Mouse (Mus musculus) megakaryocyte-erythroid progenitor cell, adult 5-6 weeks (primary cell): ENCODE results near the gene Sorcs1. TPM values are rescaled to one million over a fixed set of nuclear protein-coding genes. Genes with fewer than 3 reads are reported as not detected.
A peak's percentile ranks its signal among the peaks of the same experiment; 100 is the strongest.

Experiments
- ATAC-seq: replicated peaks from 2 replicates; pipeline ENCODE4 v1.8.0; 2016; ENCODE audit warnings: mild to moderate bottlenecking, inconsistent platforms; ENCODE audit not compliant: severe bottlenecking, poor library complexity, low FRiP score, low TSS enrichment
- total RNA-seq, 2 experiments: library from RNA; stranded (forward) in 1 of 2; stranded (reverse) in 1 of 2; fragments of 200-1000, 215-1000 nt in 1 of 2; fragments of >200 nt in 1 of 2; fragmentation: Nextera tagmentation in 1 of 2; gene quantifications; 2 replicates each; pipeline ENCODE4 v1.2.3; 2014 to 2017

Gene Sorcs1
- total RNA-seq, 2 experiments from 2014 or later = not detected

DNA sequence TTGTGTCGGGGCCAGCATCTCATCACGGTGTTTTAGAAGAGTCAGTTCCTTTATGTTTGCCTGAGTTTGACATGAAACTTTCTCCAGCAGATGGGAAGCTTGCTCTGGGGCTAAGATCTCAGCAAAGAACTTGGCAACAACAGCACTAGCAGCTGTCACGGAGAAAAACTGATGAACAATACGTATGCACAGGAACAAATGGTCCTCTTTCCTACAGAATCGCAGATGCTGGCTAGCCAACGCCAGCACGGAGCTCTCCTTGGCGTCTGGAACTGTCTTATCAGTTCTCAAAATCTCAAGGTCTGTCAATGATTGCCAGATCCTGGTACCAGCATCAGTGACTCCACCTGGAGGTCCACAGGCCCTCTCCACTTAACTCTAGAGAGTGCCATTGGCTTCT, 350.6 kb downstream of the Sorcs1 start:
- ATAC-seq = no peak

GRCm38 (mm10) chr19:50326151-50326550, 352.3 kb downstream of the Sorcs1 start:
- no peak for ATAC-seq

- ATAC-seq = no peak
Measured at GRCm38 (mm10) chr19:50325686-50326085, 352.8 kb downstream of the Sorcs1 start.

DNA sequence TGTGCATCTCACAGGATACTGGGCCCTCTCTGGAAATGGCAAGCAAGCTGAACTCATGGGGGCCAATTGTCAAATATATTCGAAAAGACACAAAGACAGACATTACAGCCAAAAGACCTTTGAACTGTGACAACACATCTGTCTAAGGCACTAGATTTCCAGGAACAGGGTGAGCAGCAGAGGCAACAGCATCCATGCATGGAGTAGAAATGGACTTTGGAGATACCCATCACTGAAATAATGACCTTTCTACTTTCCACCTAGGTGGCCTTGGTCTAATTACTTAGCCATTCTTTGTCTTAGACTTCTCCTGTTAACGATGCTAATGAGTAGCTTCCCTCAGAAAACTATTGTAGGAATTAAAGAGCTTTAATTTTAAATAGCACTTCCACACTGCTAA, 371.4 kb downstream of the Sorcs1 start:
- no peak for ATAC-seq

GRCm38 (mm10) chr19:50294205-50294604, 384.2 kb downstream of the Sorcs1 start:
- ATAC-seq = no peak

DNA sequence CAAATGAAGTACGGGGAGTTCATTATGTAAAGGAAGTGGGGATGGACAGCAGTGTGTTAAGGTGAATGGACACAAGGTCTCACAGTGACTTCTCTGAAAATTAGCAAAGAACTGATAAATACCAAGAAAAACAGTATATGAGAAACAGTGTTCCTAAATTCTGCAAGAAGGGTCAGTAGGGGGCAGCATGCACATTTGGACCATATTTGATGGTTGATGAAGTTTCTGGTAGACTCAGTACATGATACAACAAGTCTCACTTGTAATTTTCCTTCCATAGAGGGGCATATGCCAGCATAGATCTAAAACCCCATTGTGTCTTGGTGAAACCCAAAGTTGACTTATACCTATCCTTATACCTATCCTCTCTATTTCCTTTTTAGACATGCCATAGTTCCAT, 414.0 kb downstream of the Sorcs1 start:
- ATAC-seq = no peak

GRCm38 (mm10) chr19:50258718-50259413, 419.6 kb downstream of the Sorcs1 start:
- ATAC-seq = no peak

GRCm38 (mm10) chr19:50220476-50220875, 458.0 kb downstream of the Sorcs1 start:
- ATAC-seq = no peak

DNA sequence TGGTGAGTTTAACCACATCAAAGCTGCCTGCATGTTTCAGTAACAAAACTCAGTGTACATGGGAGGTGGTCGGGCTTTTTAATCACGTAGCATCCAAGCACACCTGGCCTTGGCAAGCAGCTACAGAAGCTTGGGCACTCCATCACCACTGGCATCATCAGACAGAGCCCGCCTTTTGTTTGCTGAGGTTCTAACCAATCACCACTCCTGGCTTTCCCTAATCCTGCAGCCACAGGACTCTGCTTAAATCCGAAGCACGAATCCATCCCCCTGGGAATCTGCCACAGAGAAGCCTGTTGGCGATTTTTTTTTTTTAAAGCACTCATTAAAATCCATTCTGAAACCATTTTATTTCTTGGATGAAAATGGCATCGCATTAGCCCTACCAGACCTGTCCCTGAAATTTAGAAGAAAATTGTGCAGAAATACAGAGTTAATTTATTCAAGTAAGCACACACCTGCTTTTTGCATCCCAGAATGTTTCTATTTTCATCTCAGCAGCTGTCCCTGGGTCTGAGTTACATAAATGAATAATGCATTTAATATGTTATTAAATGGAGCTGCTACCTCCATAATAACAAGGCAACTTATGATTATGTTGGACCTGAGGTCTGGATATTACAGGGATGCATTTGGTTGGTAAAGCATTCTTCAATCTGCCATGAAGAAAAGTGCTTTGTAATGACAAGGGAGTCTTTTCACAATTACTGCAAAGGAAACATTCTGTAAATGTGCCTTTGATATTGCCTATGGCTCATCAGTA, 463.8 kb downstream of the Sorcs1 start:
- no peak for ATAC-seq

GRCm38 (mm10) chr19:50210456-50210855, 468.0 kb downstream of the Sorcs1 start:
- no peak for ATAC-seq

DNA sequence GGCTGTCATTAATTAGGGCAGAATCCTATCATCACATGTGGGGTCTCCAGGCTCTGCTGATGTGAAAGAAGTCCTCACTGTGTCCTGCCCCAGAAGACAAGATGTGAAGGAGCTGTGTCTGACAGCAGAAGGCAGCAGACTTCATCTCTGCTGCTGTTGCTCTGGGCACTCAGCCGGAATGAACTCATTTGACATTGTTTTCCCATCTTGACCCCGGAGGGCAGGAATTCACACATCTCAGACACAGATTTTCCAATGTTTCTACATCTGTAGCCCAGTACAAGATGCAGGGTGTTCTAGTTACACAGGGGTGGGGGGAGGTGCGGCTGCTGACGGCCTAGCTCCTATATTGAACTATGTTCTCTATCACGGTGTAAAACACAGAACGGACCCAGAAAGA, 474.1 kb downstream of the Sorcs1 start:
- no peak for ATAC-seq

DNA sequence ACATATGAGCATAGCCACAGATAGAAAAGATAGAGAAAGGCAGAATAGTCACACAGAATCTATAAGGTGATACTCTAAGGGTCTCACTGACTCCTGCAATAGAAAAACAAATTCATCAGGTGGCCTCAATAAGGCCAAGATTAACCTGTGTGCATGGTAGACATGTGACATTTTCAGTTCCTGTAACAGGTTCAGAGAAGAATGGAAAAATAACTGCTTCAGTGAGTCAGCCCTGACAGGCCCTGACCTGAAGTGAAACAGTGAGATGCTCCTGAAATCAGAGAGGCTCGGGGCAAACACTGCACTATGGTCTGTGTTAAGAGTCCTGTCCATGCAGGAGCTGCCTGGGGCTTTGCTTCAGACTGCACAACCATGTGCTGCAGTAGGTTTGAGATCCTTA, 481.9 kb downstream of the Sorcs1 start:
- ATAC-seq = no peak

GRCm38 (mm10) chr19:50185769-50186715, 492.4 kb downstream of the Sorcs1 start:
- ATAC-seq = no peak

DNA sequence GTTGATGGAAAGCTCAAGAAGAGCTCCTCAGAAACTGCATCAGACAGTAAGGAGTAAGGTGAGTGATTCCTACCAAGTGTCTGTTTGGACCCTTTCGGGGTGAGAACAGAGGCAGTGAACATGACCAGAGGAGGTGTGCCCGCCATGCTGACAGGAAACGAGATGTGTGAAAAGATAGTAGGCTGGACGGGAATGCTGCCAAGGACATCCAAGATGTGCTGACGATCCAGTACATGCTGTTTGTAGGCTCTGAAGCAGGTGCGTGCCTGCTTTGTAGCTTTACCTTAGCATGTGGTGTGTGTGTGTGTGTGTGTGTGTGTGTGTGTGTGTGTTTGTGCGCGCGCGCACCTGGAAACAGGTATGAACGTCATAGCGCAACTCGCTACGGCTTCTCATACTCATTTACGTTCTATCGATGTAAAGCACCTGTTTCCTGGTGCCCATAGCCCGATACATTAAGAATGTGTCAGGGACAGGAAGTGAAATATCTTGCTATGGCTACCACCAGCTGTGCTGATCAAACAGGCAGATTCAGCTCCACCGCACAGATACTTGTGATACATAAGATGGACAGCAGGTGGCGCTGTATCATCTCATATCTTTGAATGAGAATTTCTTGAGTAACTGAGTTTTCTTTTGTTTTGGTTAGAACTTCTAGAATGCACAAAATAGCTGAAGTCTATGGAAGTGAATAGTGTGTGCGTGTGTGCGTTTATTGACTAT, 493.4 kb downstream of the Sorcs1 start:
- peak; percentile 63; the same call in 1 of the 2 replicates for ATAC-seq

DNA sequence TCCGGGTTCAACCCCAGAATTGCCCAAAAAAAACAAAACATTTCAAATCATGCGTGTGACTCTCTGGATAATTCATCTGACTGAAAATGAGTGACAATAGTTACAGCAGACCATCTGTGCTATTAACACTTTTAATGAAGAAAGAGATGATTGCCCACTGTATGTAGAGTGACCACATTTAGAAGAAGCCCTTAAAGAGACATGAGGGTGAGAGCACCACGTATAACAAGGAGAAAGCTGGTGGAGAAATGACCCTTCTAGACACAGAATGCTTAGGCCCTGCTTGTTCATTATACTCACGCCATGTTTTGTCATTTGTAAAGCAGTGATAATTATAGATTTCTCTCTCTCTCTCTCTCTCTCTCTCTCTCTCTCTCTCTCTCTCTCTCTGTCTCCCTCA, 499.6 kb downstream of the Sorcs1 start:
- ATAC-seq = no peak

DNA sequence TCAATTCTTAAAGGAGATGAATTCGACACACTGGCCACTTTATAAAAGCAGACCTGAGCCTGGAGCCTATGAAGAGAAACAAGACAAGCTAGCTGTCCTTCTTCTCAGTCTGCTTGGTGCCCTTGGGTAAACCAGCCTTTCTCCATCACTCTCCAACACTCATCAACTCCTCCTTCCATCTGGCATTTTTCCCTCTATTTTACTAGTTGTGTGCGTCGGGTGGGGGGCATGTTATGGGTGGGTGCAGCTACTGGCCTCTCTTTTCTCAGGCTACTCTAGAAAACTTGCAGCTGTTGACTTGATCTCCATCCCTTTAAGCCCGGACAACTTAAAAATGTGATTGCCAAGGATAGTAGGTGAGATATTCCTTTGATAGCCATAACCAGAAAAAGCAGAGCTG, 500.3 kb downstream of the Sorcs1 start:
- no peak for ATAC-seq

DNA sequence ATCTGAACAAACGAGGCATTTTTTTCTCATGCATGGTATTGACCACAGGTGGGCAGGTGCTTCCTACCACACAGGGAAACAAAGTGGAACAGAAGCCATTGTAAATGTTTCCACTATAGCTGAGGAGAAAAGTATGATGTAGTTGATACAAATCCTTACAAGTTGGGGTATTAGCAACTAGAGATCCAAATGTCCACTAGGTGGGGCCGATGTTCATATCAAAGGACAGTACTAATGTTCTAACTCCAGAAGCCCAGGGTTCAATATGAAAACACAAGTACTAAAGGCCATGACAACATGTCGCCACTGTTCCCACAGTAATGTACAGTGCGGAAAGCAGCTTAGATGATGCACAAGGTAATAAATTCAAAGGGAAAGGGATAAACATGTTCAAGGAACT, 506.6 kb downstream of the Sorcs1 start:
- ATAC-seq = no peak

DNA sequence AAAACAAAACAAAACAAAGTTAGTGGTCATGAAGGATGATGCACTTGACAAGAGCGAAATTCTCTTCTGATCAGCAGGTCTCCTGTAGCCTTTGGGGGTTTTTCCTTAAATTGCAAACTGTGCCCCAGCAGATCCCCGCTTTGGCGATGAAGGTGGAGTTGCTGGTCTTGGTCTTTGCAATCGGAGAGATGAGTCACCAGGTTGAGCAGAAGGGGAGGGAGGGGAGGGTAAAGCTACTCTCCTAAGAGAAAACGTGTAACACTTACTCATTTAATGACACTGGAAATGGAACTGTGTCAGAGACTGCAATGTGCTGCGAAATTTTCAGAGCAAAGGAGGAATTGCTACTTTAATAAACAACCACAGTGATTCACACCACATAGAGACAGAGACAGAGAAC, 527.3 kb downstream of the Sorcs1 start:
- ATAC-seq = no peak

DNA sequence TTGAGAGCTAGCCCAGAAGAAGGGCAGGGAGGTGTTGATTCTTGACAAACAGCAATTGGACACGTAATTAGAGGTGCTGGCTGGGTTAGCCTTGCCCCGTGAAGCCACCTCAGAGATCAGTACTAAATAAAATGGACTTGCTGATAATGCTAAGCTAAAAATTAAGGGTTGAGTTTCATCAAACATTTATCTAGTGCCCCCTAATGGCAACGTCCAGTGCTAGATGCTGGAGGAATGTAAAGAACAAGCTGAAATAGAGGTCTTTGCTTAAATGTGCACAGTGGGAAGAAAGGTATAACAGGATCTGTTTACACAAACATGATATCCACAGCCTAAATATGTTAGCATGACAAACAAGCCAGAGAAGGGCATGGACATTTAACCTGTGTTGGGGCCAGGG, 532.5 kb downstream of the Sorcs1 start:
- ATAC-seq = no peak
